Mouse (Mus musculus) lung, postnatal 0 days (tissue): ENCODE measurements around the gene P2ry2.

Source experiments
- CTCF ChIP-seq: IDR thresholded peaks from 2 replicates; pipeline ENCODE4 v1.5.1; 2016; ENCODE audit warnings: antibody characterized with exemption, mild to moderate bottlenecking
- EP300 ChIP-seq: IDR thresholded peaks from 2 replicates; pipeline ENCODE4 v1.6.1; 2016; ENCODE audit warnings: antibody characterized with exemption, mild to moderate bottlenecking, control low read depth

DNA sequence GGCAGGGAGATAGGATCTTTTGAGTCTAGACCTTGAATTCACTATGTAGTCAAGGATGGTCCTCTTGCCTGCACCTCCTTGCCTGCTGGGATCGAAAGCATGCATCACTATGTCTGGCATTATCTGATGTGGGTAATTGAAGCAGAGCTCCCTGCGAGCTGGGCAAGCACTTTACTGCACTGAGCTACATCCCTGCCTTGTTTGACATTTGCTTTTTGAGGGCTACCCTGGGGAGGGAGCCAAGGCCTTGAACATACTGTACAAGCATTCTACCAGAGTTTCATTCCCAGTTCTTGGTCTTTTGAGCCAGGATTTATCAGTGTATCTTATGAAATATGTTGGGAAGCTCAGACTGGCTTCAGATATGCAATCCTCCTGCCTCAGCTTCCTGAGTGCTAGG, 40.5 kb upstream of the P2ry2 start:
- no peak for TF ChIP-seq CTCF
- TF ChIP-seq EP300: no peak
